In the genomic region with DNA sequence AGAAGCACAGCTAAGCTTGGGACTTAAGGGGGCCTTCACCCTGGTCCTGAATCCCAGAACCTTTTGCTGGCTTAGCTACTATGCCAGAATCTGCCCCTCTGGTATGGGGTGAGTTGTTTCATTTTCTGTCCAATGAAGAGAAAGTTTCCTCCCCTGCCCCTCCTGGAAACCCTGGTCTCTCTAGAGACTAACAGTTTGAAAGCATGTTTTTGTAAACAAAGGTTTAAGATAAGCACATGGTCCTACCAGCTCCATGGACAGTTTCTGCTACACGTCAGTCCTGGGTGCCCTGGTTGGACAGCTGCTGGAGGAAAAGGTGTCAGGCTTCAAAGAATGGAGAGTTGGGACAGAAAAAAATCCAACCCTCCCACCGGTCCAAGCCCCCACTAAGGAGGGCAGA, we compare ENCODE assay signal across 10 mouse cellular contexts. TPM values are rescaled to one million over a fixed set of nuclear protein-coding genes. Genes with fewer than 3 reads are reported as not detected.
DNase-seq lines count a peak whose midpoint lies in the region; ATAC-seq and TF ChIP-seq lines count a peak whose summit lies in the region.
"Had no signal": no experiment of that assay in that cellular context is flagged by ENCODE, and none has a peak within 500 bp of the region (broad histone marks: within the 10 kb centered on the region; RNA-seq: fewer than 3 reads in every experiment).

No protein-coding gene starts in this region.

- H3K36me3 ChIP-seq in lung, embryonic 14.5 days (ENCODE audit: insufficient read depth): peaks cover 27% of the 10 kb centered on the region
- H3K36me3 ChIP-seq in erythroblast, embryonic 14.5 days (ENCODE audit: control insufficient read depth): peaks cover 64% of the 10 kb centered on the region
- peaks cover 39% of the 10 kb centered on the region for H3K36me3 ChIP-seq in limb, embryonic 13.5 days
- peaks cover 15% of the 10 kb centered on the region; the same call in 1 of the 2 replicates for H3K36me3 ChIP-seq in neural tube, embryonic 14.5 days (ENCODE audit: control insufficient read depth, insufficient read depth, low read length)
- peaks cover 12% of the 10 kb centered on the region for H3K36me3 ChIP-seq in thymus, adult 2 months (ENCODE audit: control insufficient read depth, insufficient read depth, low read length)

- ATAC-seq in lung, embryonic 14.5 days (ENCODE audit: insufficient read depth): no peak
- no peak for ATAC-seq in limb, embryonic 13.5 days (ENCODE audit: low FRiP score, low read depth)
- ATAC-seq in neural tube, embryonic 14.5 days (ENCODE audit: low read depth): no peak

- H3K9ac ChIP-seq in lung, embryonic 14.5 days: peak overlapping the region; percentile 79
- peak overlapping the region; percentile 87; the same call in 1 of the 2 replicates for H3K9ac ChIP-seq in limb, embryonic 13.5 days
- H3K9ac ChIP-seq in neural tube, embryonic 14.5 days (replicated peaks; ENCODE audit: low read depth, low read length): peak overlapping the region; percentile 92; the same call in 1 of the 2 replicates

- no peaks in the 10 kb centered on the region for H3K9me3 ChIP-seq in lung, embryonic 14.5 days (ENCODE audit: low read depth, low read length)
- H3K9me3 ChIP-seq in erythroblast, embryonic 14.5 days (ENCODE audit: control insufficient read depth, low read length): no peaks in the 10 kb centered on the region
- H3K9me3 ChIP-seq in limb, embryonic 13.5 days: no peaks in the 10 kb centered on the region
- H3K9me3 ChIP-seq in neural tube, embryonic 14.5 days (ENCODE audit: control insufficient read depth, low read length): no peaks in the 10 kb centered on the region

- H3K27ac ChIP-seq in lung, embryonic 14.5 days (ENCODE audit: low read depth): no peak overlapping the region
- no peak overlapping the region for H3K27ac ChIP-seq in limb, embryonic 13.5 days
- no peak overlapping the region for H3K27ac ChIP-seq in neural tube, embryonic 14.5 days (ENCODE audit: low read depth, low read length)
- no peak overlapping the region for H3K27ac ChIP-seq in thymus, adult 2 months (ENCODE audit: control insufficient read depth, insufficient read depth, low read length)

- 49% methylated on average over 2 of the region's 2 CpGs for WGBS in lung, embryonic 14.5 days
- 52% methylated on average over 2 of the region's 2 CpGs for WGBS in limb, embryonic 13.5 days
- WGBS in neural tube, embryonic 14.5 days: 75% methylated on average over 2 of the region's 2 CpGs
- 84% methylated on average over 2 of the region's 2 CpGs for WGBS in thymus, adult 2 months

- peaks cover 16% of the 10 kb centered on the region for H3K4me1 ChIP-seq in lung, embryonic 14.5 days (ENCODE audit: insufficient read depth)
- H3K4me1 ChIP-seq in erythroblast, embryonic 14.5 days (ENCODE audit: control insufficient read depth): peaks cover 58% of the 10 kb centered on the region
- peaks cover 22% of the 10 kb centered on the region for H3K4me1 ChIP-seq in limb, embryonic 13.5 days
- H3K4me1 ChIP-seq in neural tube, embryonic 14.5 days (ENCODE audit: control insufficient read depth, insufficient read depth, low read length): peaks cover 15% of the 10 kb centered on the region; the same call in 1 of the 2 replicates
- peaks cover 11% of the 10 kb centered on the region for H3K4me1 ChIP-seq in thymus, adult 2 months (replicated peaks; ENCODE audit: control insufficient read depth, insufficient read depth, low read length)

- no peak for DNase-seq in lung, embryonic 14.5 days
- DNase-seq in lung, adult 18-20 months: no peak
- no peak for DNase-seq in embryo, embryonic 11 days
- no peak for DNase-seq in thymus, adult 2 months
- no peak for DNase-seq in adrenal gland, adult 2 months
- DNase-seq: adrenal gland, postnatal 10 days; thymus, postnatal 4 days had no signal

- peak overlapping the region; percentile 88 for H3K4me2 ChIP-seq in lung, embryonic 14.5 days
- peak overlapping the region; percentile 95 for H3K4me2 ChIP-seq in limb, embryonic 13.5 days (replicated peaks)
- peak overlapping the region; percentile 97 for H3K4me2 ChIP-seq in neural tube, embryonic 14.5 days (ENCODE audit: low read depth, low read length)

- TF ChIP-seq POLR2A in thymus, adult 2 months (IDR thresholded peaks at IDR 0.05; ENCODE audit: control insufficient read depth, extremely low read depth, insufficient read depth, low read length, poor library complexity): no peak

- TF ChIP-seq CTCF in lung, embryonic 14.5 days (IDR thresholded peaks at IDR 0.05; ENCODE audit: low read depth): no peak
- no peak for TF ChIP-seq CTCF in thymus, adult 2 months (IDR thresholded peaks at IDR 0.05; ENCODE audit: borderline replicate concordance, control insufficient read depth, extremely low read depth, insufficient read depth, low read length, poor library complexity)

- H3K27me3 ChIP-seq in lung, embryonic 14.5 days (ENCODE audit: insufficient read depth, low read length): no peaks in the 10 kb centered on the region
- H3K27me3 ChIP-seq in erythroblast, embryonic 14.5 days (ENCODE audit: control insufficient read depth): no peaks in the 10 kb centered on the region
- no peaks in the 10 kb centered on the region for H3K27me3 ChIP-seq in limb, embryonic 13.5 days
- no peaks in the 10 kb centered on the region; the same call in 1 of the 2 replicates for H3K27me3 ChIP-seq in neural tube, embryonic 14.5 days (ENCODE audit: control insufficient read depth, insufficient read depth, low read length)
- no peaks in the 10 kb centered on the region for H3K27me3 ChIP-seq in thymus, adult 2 months (ENCODE audit: control insufficient read depth, insufficient read depth, low read length)

- peak overlapping the region; percentile 67; the same call in 1 of the 2 replicates for H3K4me3 ChIP-seq in lung, embryonic 14.5 days (ENCODE audit: low read depth, low read length)
- H3K4me3 ChIP-seq in erythroblast, embryonic 14.5 days (replicated peaks): peak overlapping the region; percentile 92
- peak overlapping the region; percentile 80 for H3K4me3 ChIP-seq in limb, embryonic 13.5 days
- no peak overlapping the region for H3K4me3 ChIP-seq in neural tube, embryonic 14.5 days (ENCODE audit: low read depth, low read length)
- no peak overlapping the region for H3K4me3 ChIP-seq in thymus, adult 2 months (ENCODE audit: control insufficient read depth, insufficient read depth, low read length)

RNA-seq across cellular contexts. Expression of a gene that starts 1.4 kb away (rescaled TPM):
- 13.3 and 16.5 TPM in 2 replicates for polyA plus RNA-seq in lung, embryonic 14.5 days (2014; fragmentation: Nextera tagmentation; extraction: Ambion mirVana)
- polyA plus RNA-seq in erythroblast, embryonic 14.5 days (2012): 0.98 and 1.2 TPM in 2 replicates
- 28.0 and 28.9 TPM in 2 replicates for polyA plus RNA-seq in limb, embryonic 13.5 days (2015; fragmentation: Nextera tagmentation; extraction: Ambion mirVana)
- polyA plus RNA-seq in neural tube, embryonic 14.5 days (2014; fragmentation: Nextera tagmentation; extraction: Ambion mirVana): 20.0 and 20.2 TPM in 2 replicates
- 22.7 and 24.0 TPM in 2 replicates for polyA plus RNA-seq in thymus, adult 2 months (2012; rRNA removed)
- total RNA-seq in adrenal gland, adult 2 months (2021): 10 to 100 TPM; 14.1 to 14.4 TPM
- polyA plus RNA-seq in adrenal gland, adult 2 months (2012; rRNA removed): 11.5 and 13.3 TPM in 2 replicates

RNA-seq across cellular contexts. Expression of a gene that starts 1.4 kb away (rescaled TPM):
- 25.2 and 27.5 TPM in 2 replicates for polyA plus RNA-seq in lung, embryonic 14.5 days (2014; fragmentation: Nextera tagmentation; extraction: Ambion mirVana)
- 25.7 and 26.4 TPM in 2 replicates for polyA plus RNA-seq in erythroblast, embryonic 14.5 days (2012)
- polyA plus RNA-seq in limb, embryonic 13.5 days (2015; fragmentation: Nextera tagmentation; extraction: Ambion mirVana): 32.7 and 33.7 TPM in 2 replicates
- 50.5 and 51.3 TPM in 2 replicates for polyA plus RNA-seq in neural tube, embryonic 14.5 days (2014; fragmentation: Nextera tagmentation; extraction: Ambion mirVana)
- polyA plus RNA-seq in thymus, adult 2 months (2012; rRNA removed): 79.1 and 81.6 TPM in 2 replicates
- total RNA-seq in adrenal gland, adult 2 months (2021): 10 to 100 TPM; 41.7 to 44.5 TPM
- polyA plus RNA-seq in adrenal gland, adult 2 months (2012; rRNA removed): 78.5 and 89.9 TPM in 2 replicates

RNA-seq across cellular contexts. Expression of a gene that starts 10.4 kb away (rescaled TPM):
- 15.4 and 16.8 TPM in 2 replicates for polyA plus RNA-seq in lung, embryonic 14.5 days (2014; fragmentation: Nextera tagmentation; extraction: Ambion mirVana)
- 10.0 and 12.6 TPM in 2 replicates for polyA plus RNA-seq in erythroblast, embryonic 14.5 days (2012)
- polyA plus RNA-seq in limb, embryonic 13.5 days (2015; fragmentation: Nextera tagmentation; extraction: Ambion mirVana): 39.5 and 40.9 TPM in 2 replicates
- polyA plus RNA-seq in neural tube, embryonic 14.5 days (2014; fragmentation: Nextera tagmentation; extraction: Ambion mirVana): 38.3 and 49.1 TPM in 2 replicates
- polyA plus RNA-seq in thymus, adult 2 months (2012; rRNA removed): 10.2 and 10.9 TPM in 2 replicates
- total RNA-seq in adrenal gland, adult 2 months (2021): 10 to 100 TPM; 24.2 to 31.7 TPM
- 23.2 and 23.3 TPM in 2 replicates for polyA plus RNA-seq in adrenal gland, adult 2 months (2012; rRNA removed)

RNA-seq across cellular contexts. Expression of a gene that starts 20.0 kb away (rescaled TPM):
- 16.0 and 16.7 TPM in 2 replicates for polyA plus RNA-seq in lung, embryonic 14.5 days (2014; fragmentation: Nextera tagmentation; extraction: Ambion mirVana)
- polyA plus RNA-seq in erythroblast, embryonic 14.5 days (2012): 0.02 and 0.62 TPM in 2 replicates
- 20.4 and 23.5 TPM in 2 replicates for polyA plus RNA-seq in limb, embryonic 13.5 days (2015; fragmentation: Nextera tagmentation; extraction: Ambion mirVana)
- polyA plus RNA-seq in neural tube, embryonic 14.5 days (2014; fragmentation: Nextera tagmentation; extraction: Ambion mirVana): 15.6 and 17.3 TPM in 2 replicates
- 11.7 and 14.4 TPM in 2 replicates for polyA plus RNA-seq in thymus, adult 2 months (2012; rRNA removed)
- total RNA-seq in adrenal gland, adult 2 months (2021): 10 to 100 TPM; 16.0 to 23.1 TPM
- 7.4 and 7.7 TPM in 2 replicates for polyA plus RNA-seq in adrenal gland, adult 2 months (2012; rRNA removed)

RNA-seq across cellular contexts. Expression of a gene that starts 20.1 kb away (rescaled TPM):
- polyA plus RNA-seq in lung, embryonic 14.5 days (2014; fragmentation: Nextera tagmentation; extraction: Ambion mirVana): 115 and 119 TPM in 2 replicates
- polyA plus RNA-seq in erythroblast, embryonic 14.5 days (2012): 13.2 and 18.8 TPM in 2 replicates
- polyA plus RNA-seq in limb, embryonic 13.5 days (2015; fragmentation: Nextera tagmentation; extraction: Ambion mirVana): 138 and 148 TPM in 2 replicates
- polyA plus RNA-seq in neural tube, embryonic 14.5 days (2014; fragmentation: Nextera tagmentation; extraction: Ambion mirVana): 125 and 129 TPM in 2 replicates
- 340 and 342 TPM in 2 replicates for polyA plus RNA-seq in thymus, adult 2 months (2012; rRNA removed)
- 100 to 1,000 TPM; 106 to 109 TPM for total RNA-seq in adrenal gland, adult 2 months (2021)
- 228 and 249 TPM in 2 replicates for polyA plus RNA-seq in adrenal gland, adult 2 months (2012; rRNA removed)

Comparison
In these comparisons a context has a peak if more than half of its experiments do, and no peak if none do; other contexts are left out.
1. H3K4me3 ChIP-seq: peak in lung, embryonic 14.5 days (single experiment), erythroblast, embryonic 14.5 days (single experiment) and limb, embryonic 13.5 days (single experiment); none in neural tube, embryonic 14.5 days (single experiment) and thymus, adult 2 months (single experiment).
2. Peak in every context shown above with its lines, with median percentiles within 50 percentile points of each other: H3K4me2 ChIP-seq and H3K9ac ChIP-seq.